In genomic region chr3:103827548-103827947, GRCm38 (mm10) we compare ENCODE assay signal across 1 mouse cellular context.
TF ChIP-seq lines count a peak whose summit lies in the region.

No protein-coding gene starts in this region.

TF ChIP-seq in CH12.LX, 34 proteins besides CTCF, POLR2A, EP300 and RAD21:
- TF ChIP-seq USF2 (conservative IDR thresholded peaks at IDR 0.05; ENCODE audit: low read depth, low read length) (no peak), ZMIZ1 (IDR thresholded peaks at IDR 0.05; ENCODE audit: low read depth, low read length) (no peak), MAFK (IDR thresholded peaks at IDR 0.05; ENCODE audit: insufficient replicate concordance, low read length) (no peak), MAX (IDR thresholded peaks at IDR 0.05; ENCODE audit: low read length) (no peak), BHLHE40 (IDR thresholded peaks at IDR 0.05; ENCODE audit: low read depth, low read length) (no peak), SIN3A (IDR thresholded peaks at IDR 0.05; ENCODE audit: low read length) (no peak), MXI1 (IDR thresholded peaks at IDR 0.05; ENCODE audit: low read depth, low read length) (no peak), ZKSCAN1 (IDR thresholded peaks at IDR 0.05; ENCODE audit: borderline replicate concordance, low read depth, low read length) (no peak), POLR2AphosphoS2 (IDR thresholded peaks at IDR 0.05; ENCODE audit: low read depth, low read length) (no peak), HCFC1 (IDR thresholded peaks at IDR 0.05; ENCODE audit: low read depth, low read length) (no peak), SMC3 (IDR thresholded peaks at IDR 0.05; ENCODE audit: low read depth, low read length) (peak; percentile 65), GABPA (IDR thresholded peaks at IDR 0.05; ENCODE audit: insufficient replicate concordance, low read depth, low read length) (no peak), PAX5 (IDR thresholded peaks at IDR 0.05; ENCODE audit: low read length) (no peak), MEF2A (IDR thresholded peaks at IDR 0.05; ENCODE audit: borderline replicate concordance, low read depth, low read length) (no peak), CHD2 (IDR thresholded peaks at IDR 0.05; ENCODE audit: low read length) (no peak), NELFE (IDR thresholded peaks at IDR 0.05; ENCODE audit: low read depth, low read length) (no peak), NRF1 (IDR thresholded peaks at IDR 0.05; ENCODE audit: low read depth, low read length) (no peak), KAT2A (IDR thresholded peaks at IDR 0.05; ENCODE audit: insufficient replicate concordance, low read length) (no peak), JUN (IDR thresholded peaks at IDR 0.05; ENCODE audit: insufficient read depth, low read depth, low read length) (no peak), MYC (IDR thresholded peaks at IDR 0.05; ENCODE audit: low read depth, low read length) (no peak), RCOR1 (conservative IDR thresholded peaks at IDR 0.05; ENCODE audit: low read depth, low read length) (no peak), CHD1 (IDR thresholded peaks at IDR 0.05; ENCODE audit: low read depth, low read length) (no peak), ZC3H11A (IDR thresholded peaks at IDR 0.05; ENCODE audit: low read depth, low read length) (0 out of 2 replicates have a peak, but pooled peaks have one; percentile 24), MAZ (IDR thresholded peaks at IDR 0.05; ENCODE audit: low read depth, low read length) (no peak), TBP (conservative IDR thresholded peaks at IDR 0.05; ENCODE audit: low read depth, low read length) (no peak), IRF4 (IDR thresholded peaks at IDR 0.05; ENCODE audit: low read depth, low read length) (0 out of 2 replicates have a peak, but pooled peaks have one; percentile 21)
